Comparison of ENCODE assay signal across 29 mouse cellular contexts in genomic region chr16:13435627-13436026, GRCm38 (mm10).
DNase-seq lines count a peak whose midpoint lies in the region; ATAC-seq and TF ChIP-seq lines count a peak whose summit lies in the region.
"Had no signal": no experiment of that assay in that cellular context is flagged by ENCODE, and none has a peak within 500 bp of the region (broad histone marks: within the 10 kb centered on the region; RNA-seq: fewer than 3 reads in every experiment).

No protein-coding gene starts in this region.

- TF ChIP-seq RAD21 in CH12.LX (IDR thresholded peaks at IDR 0.05; ENCODE audit: low read depth, low read length), result no peak; the same call in 1 of the 2 replicates

- no peak overlapping the region for H3K4me2 ChIP-seq in liver, embryonic 14.5 days (ENCODE audit: low read depth)
- H3K4me2 ChIP-seq in liver, embryonic 12.5 days, result no peak overlapping the region
- H3K4me2 ChIP-seq in CH12.LX (ENCODE audit: insufficient read depth, low read depth, poor library complexity, severe bottlenecking), result 0 out of 2 replicates have a peak overlapping the region, but pooled peaks have one; percentile 79
- H3K4me2 ChIP-seq: embryonic facial prominence, embryonic 15.5 days; heart, embryonic 12.5 days; neural tube, embryonic 13.5 days had no signal

- dilution Hi-C loops in CH12.LX (cut with MboI; ENCODE audit: extremely low pct_ligation_motif_present, extremely low pct_unique_long_range_greater_than_20kb, low sequenced_read_pairs), result no loop called here

- no peak for TF ChIP-seq EP300 in liver, embryonic 14.5 days (IDR thresholded peaks at IDR 0.05; ENCODE audit: low read depth)
- TF ChIP-seq EP300 in CH12.LX (IDR thresholded peaks at IDR 0.05; ENCODE audit: low read length), result no peak

- no peak for DNase-seq in liver, embryonic 14.5 days (ENCODE audit: low read depth in 3 of 3, low spot score in 3 of 3)
- DNase-seq in CH12.LX (ENCODE audit: extremely low read depth) (peak; percentile 43), R1 (ENCODE audit: low read depth, low spot score) (peak; percentile 42)
- peak; percentile 42 for DNase-seq in splenic B cell, adult 2 months (ENCODE audit: low read depth, low spot score)
- DNase-seq in gastrocnemius, postnatal 14 days, result no peak
- no peak for DNase-seq in retina, embryonic 14.5 days (ENCODE audit: low spot score)
- DNase-seq: adrenal gland, postnatal 25 days; cerebellum, adult 9-10 months; forebrain, postnatal 0 days; gastrocnemius, postnatal 25 days; heart, adult 18-20 months; heart, postnatal 10 days; kidney, postnatal 4 days; left cerebral cortex, postnatal 4 days; liver; liver, postnatal 0 days; lung, postnatal 10 days; thymus, adult 18-20 months had no signal

- no peaks in the 10 kb centered on the region for H3K27me3 ChIP-seq in liver, embryonic 14.5 days (ENCODE audit: control insufficient read depth, insufficient read depth, low read length)
- H3K27me3 ChIP-seq in liver, embryonic 12.5 days (replicated peaks), result no peaks in the 10 kb centered on the region
- H3K27me3 ChIP-seq in CH12.LX (replicated peaks), result peaks cover 2% of the 10 kb centered on the region
- no peaks in the 10 kb centered on the region for H3K27me3 ChIP-seq in splenic B cell, adult 2 months (ENCODE audit: control insufficient read depth, insufficient read depth, low read length, poor library complexity, severe bottlenecking)
- H3K27me3 ChIP-seq: embryonic facial prominence, embryonic 15.5 days; heart, embryonic 12.5 days; kidney, embryonic 15.5 days; midbrain, embryonic 15.5 days; neural tube, embryonic 13.5 days had no signal

- no peak overlapping the region for H3K4me3 ChIP-seq in liver, embryonic 14.5 days (ENCODE audit: insufficient read depth in 1 of 2, low read depth in 2 of 2, low read length in 2 of 2)
- no peak overlapping the region for H3K4me3 ChIP-seq in liver, embryonic 12.5 days
- no peak overlapping the region for H3K4me3 ChIP-seq in CH12.LX (replicated peaks in 1 of 3; ENCODE audit: low read depth in 2 of 3, low read length in 2 of 3, poor library complexity in 1 of 3)
- H3K4me3 ChIP-seq: heart, embryonic 12.5 days; hindbrain, embryonic 10.5 days; kidney, embryonic 15.5 days; left cerebral cortex, adult 2 months; midbrain, embryonic 15.5 days had no signal

- peaks cover 14 to 28% of the 10 kb centered on the region in 2 experiments for H3K4me1 ChIP-seq in liver, embryonic 14.5 days (replicated peaks; ENCODE audit: control insufficient read depth in 2 of 2, insufficient read depth in 2 of 2, low read length in 1 of 2)
- H3K4me1 ChIP-seq in liver, embryonic 12.5 days, result peaks cover 66% of the 10 kb centered on the region
- peaks cover 0 to 14% of the 10 kb centered on the region in 2 experiments; a peak in 2 of 4 replicates for H3K4me1 ChIP-seq in CH12.LX (ENCODE audit: control insufficient read depth in 1 of 2, insufficient read depth in 2 of 2)

- no peak for ATAC-seq in liver, embryonic 14.5 days (ENCODE audit: insufficient read depth)
- no peak for ATAC-seq in liver, embryonic 12.5 days
- ATAC-seq: forebrain, postnatal 0 days; hindbrain, embryonic 16.5 days; intestine, postnatal 0 days; liver, postnatal 0 days; midbrain, embryonic 15.5 days had no signal

- in situ Hi-C loops in CH12.LX (cut with MboI; ENCODE audit: low pct_ligation_motif_present, low pct_unique_long_range_greater_than_20kb, low sequenced_read_pairs), result loop anchor here (25.0 kb wide), 1 partner anchor 302 kb away; the partner anchor contains the start of gene Pla2g10

- no peak overlapping the region for H3K9ac ChIP-seq in liver, embryonic 14.5 days (replicated peaks)
- no peak overlapping the region for H3K9ac ChIP-seq in liver, embryonic 12.5 days
- no peak overlapping the region for H3K9ac ChIP-seq in CH12.LX (ENCODE audit: insufficient read depth, low read depth)
- H3K9ac ChIP-seq: embryonic facial prominence, embryonic 15.5 days; forebrain, postnatal 0 days; heart, embryonic 12.5 days; kidney, embryonic 15.5 days; liver, postnatal 0 days; midbrain, embryonic 15.5 days; neural tube, embryonic 13.5 days had no signal

- H3K9me3 ChIP-seq in liver, embryonic 14.5 days (ENCODE audit: control insufficient read depth, low read length), result no peaks in the 10 kb centered on the region
- no peaks in the 10 kb centered on the region for H3K9me3 ChIP-seq in liver, embryonic 12.5 days (replicated peaks)
- H3K9me3 ChIP-seq in CH12.LX (replicated peaks; ENCODE audit: low read length), result no peaks in the 10 kb centered on the region
- H3K9me3 ChIP-seq: embryonic facial prominence, embryonic 15.5 days; G1E; heart, embryonic 12.5 days; hindbrain, embryonic 10.5 days; kidney, embryonic 15.5 days; midbrain, embryonic 15.5 days; neural tube, embryonic 13.5 days had no signal

- H3K79me2 ChIP-seq in CH12.LX (replicated peaks; ENCODE audit: control insufficient read depth, extremely low read depth, insufficient read depth, poor library complexity, severe bottlenecking), result no peaks in the 10 kb centered on the region

- no peaks in the 10 kb centered on the region for H3K36me3 ChIP-seq in liver, embryonic 14.5 days (replicated peaks; ENCODE audit: control insufficient read depth, insufficient read depth, low read depth)
- H3K36me3 ChIP-seq in liver, embryonic 12.5 days, result no peaks in the 10 kb centered on the region
- H3K36me3 ChIP-seq in CH12.LX (replicated peaks in 1 of 2; ENCODE audit: control insufficient read depth in 1 of 2, insufficient read depth in 1 of 2, low read length in 1 of 2), result no peaks in the 10 kb centered on the region
- no peaks in the 10 kb centered on the region for H3K36me3 ChIP-seq in splenic B cell, adult 2 months (ENCODE audit: control insufficient read depth, insufficient read depth, low read length, poor library complexity, severe bottlenecking)
- H3K36me3 ChIP-seq: embryonic facial prominence, embryonic 15.5 days; G1E; heart, embryonic 12.5 days; hindbrain, embryonic 10.5 days; kidney, embryonic 15.5 days; midbrain, embryonic 15.5 days; neural tube, embryonic 13.5 days had no signal

- no peak for TF ChIP-seq POLR2A in CH12.LX (IDR thresholded peaks at IDR 0.05; ENCODE audit: low read depth, low read length)

- 73% methylated on average over 2 of the region's 2 CpGs for WGBS in liver, embryonic 14.5 days (ENCODE audit: insufficient replicate concordance)
- WGBS in liver, embryonic 12.5 days (ENCODE audit: insufficient replicate concordance), result 74% methylated on average over 2 of the region's 2 CpGs

- 0 out of 2 replicates have a peak, but pooled peaks have one; percentile 11 for TF ChIP-seq CTCF in liver, embryonic 14.5 days (IDR thresholded peaks at IDR 0.05; ENCODE audit: low read depth)
- TF ChIP-seq CTCF in CH12.LX (conservative IDR thresholded peaks at IDR 0.05 in 1 of 2, IDR thresholded peaks at IDR 0.05 in 1 of 2; ENCODE audit: low read depth in 2 of 2, low read length in 2 of 2), result peak in 1 of 2 experiments; percentile 33; a peak in 2 of 4 replicates

- no peak overlapping the region for H3K27ac ChIP-seq in liver, embryonic 14.5 days
- H3K27ac ChIP-seq in liver, embryonic 12.5 days, result no peak overlapping the region
- H3K27ac ChIP-seq in CH12.LX (ENCODE audit: insufficient read depth, low read depth), result no peak overlapping the region
- H3K27ac ChIP-seq: embryonic facial prominence, embryonic 15.5 days; hindbrain, embryonic 10.5 days; kidney, embryonic 15.5 days; left cerebral cortex, adult 2 months; midbrain, embryonic 15.5 days; neural tube, embryonic 13.5 days had no signal

- intact Hi-C loops in gastrocnemius, postnatal 14 days (cut with DNase I; ENCODE audit: low total_unique reads), result no loop called here

TF ChIP-seq in CH12.LX, 34 proteins besides CTCF, POLR2A, EP300 and RAD21:
- TF ChIP-seq ZNF384 (IDR thresholded peaks at IDR 0.05; ENCODE audit: low read depth, low read length), result peak; percentile 96
- no peak for TF ChIP-seq MXI1 (IDR thresholded peaks at IDR 0.05; ENCODE audit: low read depth, low read length)
TF ChIP-seq in CH12.LX: peak in this region for 1.

Comparison
In these comparisons a context has a peak if more than half of its experiments do, and no peak if none do; other contexts are left out.
1. DNase-seq: peak in CH12.LX (single experiment), R1 (single experiment) and splenic B cell, adult 2 months (single experiment); none in liver, embryonic 14.5 days (0 of 3), gastrocnemius, postnatal 14 days (single experiment) and retina, embryonic 14.5 days (single experiment).